Mouse (Mus musculus) neutrophil, adult 59 days (primary cell): Measurements from ENCODE around the gene Clk1. TPM values are rescaled to one million over a fixed set of nuclear protein-coding genes. Genes with fewer than 3 reads are reported as not detected.

Source experiments
- total RNA-seq, 2 experiments: library from RNA; stranded (reverse); gene quantifications; 1 replicate in 1 of 2; 2 replicates in 1 of 2; pipeline ENCODE4 v1.2.4; 2023

Clk1 gene
- 100 to 1,000 TPM; 875 to 927 TPM for total RNA-seq

GRCm38 (mm10) chr1:58423371-58424248 is at the start of gene Clk1:
Gene Clk1, minus strand, starts transcription at chr1:58424066.

GRCm38 (mm10) chr1:58445143-58445722 is 21.4 kb upstream of the Clk1 start, which contains the start of the genes Nif3l1 and Ppil3:
Gene Nif3l1, plus strand, starts transcription at chr1:58445151.
Gene Ppil3, minus strand, starts transcription at chr1:58445486.

GRCm38 (mm10) chr1:58392652-58393283 is 31.1 kb downstream of the Clk1 start, which contains the start of gene Bzw1:
Gene Bzw1, plus strand, starts transcription at chr1:58392898.

Other genes with a start within 250 kb of the Clk1 start
- 1 to 10 TPM in 1 of 2 experiments, not detected in 1; 3.2 TPM for gene Aox4, start 213.7 kb downstream of the Clk1 start, total RNA-seq
- under 1 TPM; 0.07 to 0.15 TPM for gene Aox2, start 145.7 kb downstream of the Clk1 start, total RNA-seq
- 100 to 1,000 TPM in 1 of 2 experiments, 10 to 100 TPM in 1; 94.2 to 108 TPM for gene Bzw1, start 31.2 kb downstream of the Clk1 start, total RNA-seq
- gene Nif3l1, start 21.1 kb upstream of the Clk1 start, total RNA-seq: 10 to 100 TPM; 12.6 to 17.3 TPM
- 10 to 100 TPM; 14.2 to 21.0 TPM for gene Ppil3, start 21.4 kb upstream of the Clk1 start, total RNA-seq
- gene Orc2, start 81.0 kb upstream of the Clk1 start, total RNA-seq: 10 to 100 TPM in 1 of 2 experiments, 1 to 10 TPM in 1; 8.4 to 11.5 TPM
- 10 to 100 TPM in 1 of 2 experiments, 1 to 10 TPM in 1; 9.9 to 11.7 TPM for gene Fam126b, start 162.3 kb upstream of the Clk1 start, total RNA-seq
- 10 to 100 TPM; 44.6 to 53.8 TPM for gene Ndufb3, start 162.3 kb upstream of the Clk1 start, total RNA-seq